Mouse (Mus musculus) granulocyte monocyte progenitor cell, adult 5-6 weeks (primary cell): Measurements from ENCODE around the gene Ccdc63. TPM values are rescaled to one million over a fixed set of nuclear protein-coding genes. Genes with fewer than 3 reads are reported as not detected.
"Not testable (repeated sequence)": the region's sequence is repeated elsewhere in the genome, so short reads cannot be mapped to it uniquely, and the experiment has no call there.

Source experiments
- ATAC-seq: replicated peaks from 2 replicates; pipeline ENCODE4 v1.8.0; 2016; ENCODE audit warnings: mild to moderate bottlenecking, moderate TSS enrichment, inconsistent platforms; ENCODE audit not compliant: poor library complexity, severe bottlenecking
- total RNA-seq, 2 experiments: library from RNA; stranded (forward) in 1 of 2; stranded (reverse) in 1 of 2; fragments of 200-712, 200-1000 nt in 1 of 2; fragments of >200 nt in 1 of 2; fragmentation: Nextera tagmentation in 1 of 2; gene quantifications; 2 replicates each; pipeline ENCODE4 v1.2.3; 2014 to 2017

Ccdc63 gene
- total RNA-seq, 2 experiments from 2014 or later: 2.0 TPM; not detected in 1

DNA sequence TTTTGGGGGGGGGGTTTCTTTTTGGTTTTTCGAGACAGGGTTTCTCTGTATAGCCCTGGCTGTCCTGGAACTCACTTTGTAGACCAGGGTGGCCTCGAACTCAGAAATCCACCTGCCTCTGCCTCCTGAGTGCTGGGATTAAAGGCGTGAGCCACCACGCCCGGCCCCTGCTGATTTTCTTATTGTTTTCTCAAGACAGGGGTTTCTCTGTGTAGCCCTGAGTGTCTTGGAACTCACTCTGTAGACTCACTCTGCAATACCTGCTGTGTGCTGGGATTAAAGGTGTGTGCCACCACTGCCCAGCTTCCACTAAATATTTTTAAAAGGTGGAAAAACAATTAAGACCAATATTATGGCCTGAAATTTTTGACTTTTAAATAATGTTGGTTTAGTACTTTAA, 11.9 kb upstream of the Ccdc63 start:
- not testable (repeated sequence) for ATAC-seq

DNA sequence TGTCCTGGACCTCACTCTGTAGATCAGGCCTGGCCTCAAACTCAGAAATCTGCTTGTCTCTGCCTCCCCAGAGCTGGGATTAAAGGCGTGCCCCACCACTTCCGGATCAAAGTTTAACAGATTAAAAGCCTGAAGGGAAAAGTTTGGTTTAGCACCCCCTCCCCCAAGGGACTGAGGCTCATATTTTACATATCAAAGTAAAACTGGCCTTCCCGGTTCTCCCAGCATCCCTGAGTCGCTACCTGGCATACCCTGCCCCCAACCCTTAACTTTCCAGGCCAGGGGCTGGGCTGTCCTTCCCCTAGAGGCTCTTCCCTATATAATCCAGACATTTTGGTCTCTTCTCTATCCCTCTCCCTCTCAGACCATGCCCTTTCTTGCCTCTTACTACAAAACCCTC, 8.6 kb upstream of the Ccdc63 start:
- ATAC-seq: no peak

DNA sequence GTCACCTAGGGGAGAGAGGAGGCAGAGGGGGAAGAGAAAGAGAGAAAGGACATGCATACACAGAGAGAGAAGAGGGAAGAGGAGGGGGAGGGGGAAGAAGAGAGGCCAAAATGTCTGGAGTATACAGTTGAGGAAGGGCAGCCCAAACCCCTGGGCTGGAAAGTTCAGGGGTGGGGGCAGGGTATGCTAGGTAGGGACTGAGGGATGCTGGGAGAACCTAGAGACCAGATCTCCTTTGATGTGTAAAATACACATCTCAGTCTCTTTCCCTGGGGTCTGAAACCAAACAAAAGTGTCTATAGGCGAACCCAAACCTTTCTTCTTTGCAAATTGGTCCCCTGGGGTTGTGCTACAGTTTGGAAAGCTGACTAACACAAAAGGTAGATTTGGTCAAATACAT, 7.5 kb upstream of the Ccdc63 start:
- ATAC-seq: no peak

GRCm38 (mm10) chr5:122146609-122147008, 6.0 kb upstream of the Ccdc63 start:
- no peak; the same call in none of the 2 replicates for ATAC-seq

GRCm38 (mm10) chr5:122146056-122146580, 5.5 kb upstream of the Ccdc63 start:
- peak; percentile 58 for ATAC-seq

- ATAC-seq: peak; percentile 78
These were observed 4.9 kb upstream of the Ccdc63 start for GRCm38 (mm10) chr5:122145381-122146055.

- ATAC-seq: no peak
These were observed 4.2 kb upstream of the Ccdc63 start for GRCm38 (mm10) chr5:122144825-122145224.

- no peak for ATAC-seq
These were observed 2.9 kb upstream of the Ccdc63 start for GRCm38 (mm10) chr5:122143543-122143942.

DNA sequence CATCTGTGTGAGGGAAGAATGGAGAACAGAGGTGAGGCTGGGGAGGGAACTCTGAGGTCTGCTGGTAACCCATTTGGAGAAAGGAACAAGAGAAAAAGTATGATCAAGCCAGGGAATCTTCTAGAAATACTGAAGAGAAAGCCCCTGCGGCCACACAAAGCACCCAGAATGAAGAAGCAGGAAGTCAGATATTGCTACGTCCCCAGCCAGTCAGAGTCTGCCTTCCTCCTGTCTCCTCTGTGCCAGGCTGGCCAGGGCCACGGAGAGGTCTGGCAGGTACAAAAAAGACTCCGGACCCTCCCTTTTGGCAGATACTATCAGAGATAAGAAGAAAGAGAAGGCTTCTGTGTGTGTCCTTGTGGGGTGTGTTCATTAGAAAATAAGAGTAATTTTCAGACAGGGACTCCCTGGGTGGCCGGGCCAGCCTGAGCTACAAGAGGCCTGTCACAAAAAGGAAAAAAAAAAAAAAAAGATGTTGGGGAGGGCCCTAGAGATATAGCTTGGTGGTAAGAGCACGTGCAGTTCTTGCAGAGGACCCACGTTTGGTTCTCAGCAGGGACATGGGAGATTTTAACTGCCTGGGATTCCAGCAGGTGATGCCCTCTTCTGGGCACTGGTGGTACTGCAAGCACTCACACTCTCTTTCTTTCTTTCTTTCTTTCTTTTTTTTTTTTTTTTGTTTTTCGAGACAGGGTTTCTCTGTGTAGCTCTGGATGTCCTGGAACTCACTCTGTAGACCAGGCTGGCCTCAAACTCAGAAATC, 1.8 kb upstream of the Ccdc63 start:
- ATAC-seq: peak; percentile 25

DNA sequence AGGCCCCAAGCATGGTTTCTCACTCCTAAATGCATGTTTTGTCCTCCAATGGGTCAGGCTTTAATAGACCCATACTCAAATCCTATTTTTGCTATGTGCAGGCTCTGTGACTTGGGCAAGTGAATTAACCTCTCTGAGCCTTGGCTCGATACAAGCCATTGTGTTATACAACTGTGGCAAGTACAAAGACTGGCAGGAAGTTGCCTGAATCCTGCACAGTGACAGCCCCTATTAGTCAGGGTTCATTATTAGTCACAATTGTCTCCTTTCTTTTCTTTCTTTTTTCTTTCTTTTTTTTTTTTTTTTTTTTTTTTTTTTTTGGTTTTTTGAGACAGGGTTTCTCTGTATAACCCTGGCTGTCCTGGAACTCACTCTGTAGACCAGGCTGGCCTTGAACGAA, 852 bp downstream of the Ccdc63 start:
- ATAC-seq: not testable (repeated sequence)

DNA sequence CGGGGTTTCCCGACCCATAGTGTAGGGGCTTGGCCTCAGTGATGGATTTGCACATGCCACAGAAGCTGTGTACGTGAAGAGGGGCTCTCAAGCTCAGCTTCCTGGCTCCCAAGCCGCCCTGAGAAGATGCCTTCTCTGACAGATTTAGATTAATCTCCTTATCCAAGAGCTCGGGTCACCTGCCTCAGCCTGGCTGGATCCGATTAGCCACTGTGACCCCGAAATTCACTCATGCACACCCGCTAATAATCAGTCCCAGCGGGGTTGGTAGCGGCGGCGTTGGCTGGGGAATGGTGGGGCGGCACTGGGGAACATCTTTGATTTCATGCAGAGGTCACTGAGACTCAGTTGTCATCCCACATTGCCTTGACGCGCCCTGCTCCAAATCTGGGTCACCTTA, 1.8 kb downstream of the Ccdc63 start:
- no peak for ATAC-seq

DNA sequence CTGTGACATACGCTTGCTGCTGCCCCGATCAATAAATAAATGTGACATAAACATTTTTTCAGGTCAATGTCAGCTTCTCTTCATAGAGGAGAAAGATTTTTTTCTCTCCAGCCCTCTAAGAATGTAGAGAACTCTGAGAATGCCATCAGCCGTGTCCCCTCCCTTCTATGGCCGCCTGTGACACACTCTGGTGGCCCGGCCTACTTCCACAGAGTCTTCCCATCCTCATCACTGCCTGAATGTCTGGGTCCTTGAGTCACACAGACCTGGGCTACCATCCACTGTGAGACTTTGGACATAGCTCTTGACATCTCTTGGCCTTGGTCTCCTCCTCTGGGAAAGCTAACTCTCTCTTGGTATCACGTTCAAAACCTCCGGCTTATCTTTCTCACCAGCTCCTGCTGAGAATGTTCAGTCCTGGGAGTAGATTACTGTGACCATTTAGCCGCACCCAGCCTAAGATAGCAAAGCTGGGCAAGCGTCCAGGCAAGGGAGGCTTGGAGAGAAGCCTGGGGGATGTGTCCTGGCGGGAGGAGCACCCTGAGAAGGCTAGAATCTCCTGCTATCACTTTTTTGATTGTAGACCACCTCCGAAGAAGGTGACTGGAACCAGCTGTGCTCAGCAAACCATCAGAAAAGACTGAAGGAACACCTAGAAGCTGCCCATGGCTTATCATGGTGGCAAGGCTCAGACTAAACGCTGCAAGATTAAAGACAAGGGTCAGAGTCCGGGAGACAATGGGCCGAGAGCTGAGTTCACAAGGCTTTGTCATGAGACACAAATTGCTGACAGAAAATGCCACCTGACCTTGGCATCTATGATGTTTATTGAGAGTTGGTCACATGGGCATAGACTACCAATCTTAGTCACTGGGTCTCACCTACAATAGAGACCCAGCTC, 3.9 kb downstream of the Ccdc63 start:
- ATAC-seq: no peak

GRCm38 (mm10) chr5:122135290-122135882, 5.2 kb downstream of the Ccdc63 start:
- ATAC-seq: no peak

GRCm38 (mm10) chr5:122134395-122135289, 6.0 kb downstream of the Ccdc63 start:
- no peak for ATAC-seq

DNA sequence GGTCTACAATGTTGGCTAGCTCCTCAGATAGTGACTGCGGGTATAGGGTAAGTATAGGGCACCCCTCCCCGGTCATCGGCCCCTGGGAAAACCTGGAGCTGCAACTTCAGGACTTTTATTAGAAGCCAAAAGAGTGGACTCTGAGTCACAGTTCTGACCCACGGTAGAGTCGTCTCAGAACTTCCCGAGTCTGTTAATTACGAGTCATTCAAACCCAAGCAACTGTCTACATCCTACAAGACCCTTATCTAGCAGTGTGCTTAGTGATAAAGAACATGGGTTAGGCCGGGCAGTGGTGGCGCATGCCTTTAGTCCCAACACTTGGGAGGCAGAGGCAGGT, 7.6 kb downstream of the Ccdc63 start:
- ATAC-seq: no peak

GRCm38 (mm10) chr5:122132167-122133049, 8.2 kb downstream of the Ccdc63 start:
- ATAC-seq: no peak

DNA sequence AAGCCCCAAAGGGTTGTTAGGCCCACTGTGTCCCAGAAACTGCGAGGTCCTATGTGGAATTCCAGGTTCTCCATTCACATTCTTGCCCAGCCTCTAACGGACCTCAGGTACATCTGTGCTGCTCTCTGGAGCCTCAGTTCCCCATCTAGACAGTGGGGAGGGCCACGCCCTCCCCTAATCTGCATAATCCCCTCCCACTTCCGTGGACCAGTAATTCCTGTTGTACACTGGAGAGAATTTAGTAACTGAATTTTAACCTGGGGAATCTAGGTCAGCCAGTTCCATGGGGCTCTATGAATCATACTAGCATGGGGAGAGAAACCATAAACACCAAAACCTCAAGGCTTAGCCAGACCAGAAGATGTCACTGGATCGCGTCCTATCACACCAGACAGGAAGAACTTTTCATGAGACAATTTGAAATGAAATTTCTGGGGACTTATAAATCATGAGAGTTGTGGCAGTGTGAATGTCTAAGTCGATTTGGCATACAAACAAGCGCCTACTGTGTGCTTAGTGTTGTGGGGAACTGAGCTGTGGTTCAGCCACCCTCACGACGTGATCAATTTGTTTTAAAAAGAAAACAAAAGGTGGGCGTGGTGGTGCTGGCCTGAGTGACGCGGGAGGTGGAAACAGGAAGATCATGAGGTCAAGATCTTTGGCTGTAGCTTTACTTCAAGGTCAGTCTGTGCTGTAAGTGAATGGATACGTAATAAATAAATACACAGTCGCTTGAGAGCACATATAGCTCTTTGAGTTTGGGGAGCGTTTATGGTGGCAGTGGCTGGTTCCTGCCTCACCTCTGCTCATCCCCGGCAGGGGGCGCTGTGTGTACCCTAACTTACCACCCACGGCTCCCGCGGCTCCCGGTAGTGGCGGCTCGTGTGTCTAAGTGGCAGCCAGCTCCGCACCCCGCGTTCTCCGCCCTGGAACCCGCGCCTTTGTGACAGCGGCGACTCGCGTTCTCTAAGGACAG, 9.3 kb downstream of the Ccdc63 start:
- ATAC-seq: peak; percentile 61
